Mouse (Mus musculus) stomach, embryonic 15.5 days (tissue): Measurements from ENCODE around the gene Pdia5. TPM values are rescaled to one million over a fixed set of nuclear protein-coding genes. Genes with fewer than 3 reads are reported as not detected.

Experiments used
- ATAC-seq: fragments of 200-750 bp; cut with Nextera tagmentation; 2 replicates; pipeline ENCODE4 v1.8.0; 2017; ENCODE audit warnings: low read depth, moderate number of reproducible peaks, moderate TSS enrichment; ENCODE audit not compliant: insufficient read depth, low FRiP score
- H3K27ac ChIP-seq: fragments of 300-500 bp; sonication (generic); 2 replicates; pipeline ENCODE4 v1.5.1; 2015; ENCODE audit warnings: mild to moderate bottlenecking, inconsistent platforms
- H3K27me3 ChIP-seq: fragments of 300-500 bp; sonication (generic); replicated peaks from 2 replicates; pipeline ENCODE4 v1.6.1; 2015; ENCODE audit warnings: inconsistent platforms
- H3K36me3 ChIP-seq: fragments of 300-500 bp; sonication (generic); 2 replicates; pipeline ENCODE4 v1.6.1; 2015; ENCODE audit warnings: inconsistent platforms
- H3K4me1 ChIP-seq: fragments of 300-500 bp; sonication (generic); 2 replicates; pipeline ENCODE4 v1.6.1; 2015; ENCODE audit warnings: inconsistent platforms
- H3K4me2 ChIP-seq: fragments of 300-500 bp; sonication (generic); 2 replicates; pipeline ENCODE4 v1.6.1; 2015; ENCODE audit warnings: mild to moderate bottlenecking, inconsistent platforms
- H3K4me3 ChIP-seq: fragments of 300-500 bp; sonication (generic); replicated peaks from 2 replicates; pipeline ENCODE4 v1.5.1; 2015; ENCODE audit warnings: inconsistent platforms
- H3K9ac ChIP-seq: fragments of 300-500 bp; sonication (generic); 2 replicates; pipeline ENCODE4 v1.6.1; 2015; ENCODE audit warnings: inconsistent platforms
- H3K9me3 ChIP-seq: fragments of 300-500 bp; sonication (generic); 2 replicates; pipeline ENCODE4 v1.6.1; 2016; ENCODE audit warnings: inconsistent platforms
- WGBS: fragments of 180-500 bp; shearing (Covaris S2); methylation state at CpG from one replicate; pipeline ENCODE4 v1.1.7; 2015; 5-methylcytosine and 5-hydroxymethylcytosine counted together
- microRNA-seq: library from miRNA; unstranded; fragments of <30 nt; microRNA quantifications from one replicate; pipeline ENCODE4, GENCODE M21; 2016
- polyA plus RNA-seq: library from polyadenylated mRNA; unstranded; fragments of >200 nt; fragmentation: Nextera tagmentation; extraction: Ambion mirVana; gene quantifications from 2 replicates; pipeline ENCODE4 v1.2.1, GENCODE M21; 2015

The Pdia5 gene
- polyA plus RNA-seq, 1 experiment from 2014 or later = 53.8 TPM

DNA sequence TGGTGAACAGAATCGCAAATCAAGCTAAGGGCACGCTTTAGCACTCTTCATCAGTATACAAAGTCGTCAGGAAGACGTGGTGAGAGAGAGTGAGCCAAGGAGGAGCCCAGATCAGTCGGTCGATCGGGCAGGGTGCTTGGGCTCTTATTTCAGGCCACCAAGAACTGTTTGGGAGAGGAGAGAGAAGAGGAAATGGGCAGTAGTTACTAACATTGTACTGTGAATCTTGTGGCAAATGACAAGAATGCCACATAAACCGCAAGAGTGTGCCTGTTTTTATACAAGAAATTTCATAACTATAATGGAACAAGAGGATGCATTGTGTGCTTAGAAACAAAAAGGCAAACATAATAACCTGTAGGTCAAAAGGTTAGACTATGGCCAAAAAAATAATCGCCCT is 110.6 kb downstream of the Pdia5 start:
- no peak overlapping the region for H3K27ac ChIP-seq
- H3K4me2 ChIP-seq = no peak overlapping the region
- no peaks in the 10 kb centered on the region for H3K36me3 ChIP-seq
- 76% methylated on average over 9 of the region's 9 CpGs for WGBS
- no peak overlapping the region for H3K9ac ChIP-seq
- no peak overlapping the region for H3K4me3 ChIP-seq
- no peaks in the 10 kb centered on the region for H3K4me1 ChIP-seq
- H3K27me3 ChIP-seq = no peaks in the 10 kb centered on the region
- no peaks in the 10 kb centered on the region for H3K9me3 ChIP-seq
- no peak for ATAC-seq

DNA sequence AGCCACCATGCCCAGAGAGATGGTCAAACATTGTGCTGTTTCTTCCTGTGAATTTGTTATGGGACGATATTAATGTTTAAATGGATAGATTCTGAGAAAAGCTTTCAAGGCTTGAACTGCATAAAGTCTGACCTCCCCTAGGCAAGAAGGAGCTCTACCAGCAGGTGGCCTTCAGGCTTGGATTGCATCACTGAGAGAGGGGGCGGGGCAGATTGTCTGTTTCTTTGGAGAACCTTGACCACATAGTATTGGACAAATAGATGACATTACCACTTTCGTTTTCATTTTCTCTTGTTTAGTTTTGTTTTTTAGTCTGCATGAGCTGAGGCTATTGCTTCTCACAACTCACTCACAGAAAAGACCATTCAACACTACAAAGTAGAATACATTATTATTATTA is 111.3 kb downstream of the Pdia5 start:
- ATAC-seq = no peak
- 81% methylated on average over 3 of the region's 3 CpGs for WGBS
- no peaks in the 10 kb centered on the region for H3K36me3 ChIP-seq
- no peaks in the 10 kb centered on the region for H3K27me3 ChIP-seq
- H3K4me3 ChIP-seq = no peak overlapping the region
- no peaks in the 10 kb centered on the region for H3K4me1 ChIP-seq
- H3K9me3 ChIP-seq = no peaks in the 10 kb centered on the region
- H3K4me2 ChIP-seq = no peak overlapping the region
- no peak overlapping the region for H3K27ac ChIP-seq
- H3K9ac ChIP-seq = no peak overlapping the region

DNA sequence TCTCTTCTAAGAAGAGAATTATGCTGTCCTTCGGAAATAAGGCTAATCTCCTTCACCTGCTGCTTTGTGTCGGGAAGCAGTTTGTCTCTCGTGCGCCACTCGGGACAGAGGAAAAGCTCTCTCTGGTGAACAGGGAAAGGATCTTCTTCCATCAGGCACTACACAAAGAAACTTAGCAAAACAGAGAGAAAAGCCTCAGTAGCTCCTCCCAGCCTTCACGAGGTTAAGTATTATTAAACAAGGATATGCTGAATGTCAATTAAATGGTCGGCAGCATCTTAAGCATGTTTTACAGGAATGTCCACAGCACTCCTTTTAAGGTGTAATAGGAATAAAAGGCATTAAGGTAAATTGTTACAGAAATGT is 126.6 kb downstream of the Pdia5 start:
- Histone ChIP-seq H3K4me2 (peak overlapping the region; percentile 81), H3K9ac (no peak overlapping the region), H3K36me3 (no peaks in the 10 kb centered on the region), H3K4me1 (peaks cover 5% of the 10 kb centered on the region; the same call in 1 of the 2 replicates), H3K4me3 (peak overlapping the region; percentile 93), H3K9me3 (no peaks in the 10 kb centered on the region), H3K27ac (0 out of 2 replicates have a peak overlapping the region, but pooled peaks have one; percentile 33), H3K27me3 (no peaks in the 10 kb centered on the region)
- ATAC-seq = no peak
- WGBS = under 1% methylated on average over 7 of the region's 7 CpGs

DNA sequence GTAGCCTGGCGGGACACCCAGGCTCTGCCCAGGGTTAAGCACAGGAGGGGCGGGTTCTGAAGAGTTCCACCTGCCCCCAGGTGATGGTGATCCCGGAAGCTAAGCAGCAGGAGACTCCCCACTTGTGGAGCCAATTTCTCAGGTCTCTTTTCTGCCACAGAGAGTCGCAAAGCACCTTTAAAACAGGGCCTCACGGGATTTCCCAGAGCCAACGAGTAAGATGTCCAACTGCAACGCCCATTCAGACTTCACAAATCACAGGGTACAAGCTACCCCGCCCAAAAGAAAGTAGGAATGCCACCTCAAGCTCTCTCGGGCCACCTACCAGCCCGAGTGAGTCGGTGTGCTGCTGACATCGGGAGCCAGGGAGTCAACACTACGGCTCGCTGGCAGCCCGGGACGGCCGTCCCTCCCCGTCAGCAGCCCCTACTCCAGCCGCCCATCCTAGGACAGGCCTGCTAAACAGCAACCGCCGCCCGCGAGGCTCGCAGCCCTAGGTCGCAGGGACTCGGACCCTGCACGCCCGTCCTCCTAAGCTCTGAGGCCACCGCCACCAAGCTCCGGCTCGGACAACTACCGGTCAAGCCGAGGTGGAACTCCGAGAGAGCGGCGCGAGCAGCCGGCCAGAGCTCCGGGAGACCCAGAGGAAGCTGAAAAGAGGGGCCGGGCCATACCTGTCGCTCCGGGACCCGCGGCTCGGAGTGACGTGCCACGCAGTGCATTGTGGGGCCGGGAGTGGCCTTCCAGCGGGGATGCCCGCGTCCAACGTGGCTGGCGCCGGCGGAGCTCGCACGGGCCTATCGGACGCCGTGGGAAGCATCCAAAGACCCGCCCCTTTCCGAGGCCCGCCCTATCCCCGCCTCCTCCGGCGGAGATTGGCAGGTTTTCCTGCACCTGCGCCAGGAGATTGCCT is 127.3 kb downstream of the Pdia5 start, which contains the start of gene Sec22a:
Sec22a (minus strand) TSS at position 769 of the 913 bp plus-strand sequence.
- under 1% methylated on average over 67 of the region's 67 CpGs for whole genome bisulfite sequencing
- ATAC-seq = peak; percentile 98

DNA sequence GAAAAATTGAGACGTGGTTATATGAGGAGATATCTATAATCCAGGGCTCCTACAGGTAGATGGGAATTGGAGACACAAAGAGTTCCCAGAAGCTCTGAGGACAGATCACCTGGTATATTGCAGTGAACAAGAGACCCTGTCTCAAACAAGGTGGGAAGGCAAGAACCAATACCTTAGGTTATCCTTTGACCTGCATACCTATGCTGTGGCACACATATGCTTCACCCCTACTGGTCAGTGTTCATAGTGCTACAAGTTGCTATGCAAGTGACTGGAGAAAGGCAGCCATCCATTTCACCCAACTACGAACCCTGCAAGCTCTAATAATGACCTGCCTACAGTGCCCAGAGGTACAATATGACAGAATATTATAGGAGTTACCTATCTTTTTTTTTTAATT is 128.5 kb downstream of the Pdia5 start:
- ATAC-seq = no peak
- Histone ChIP-seq H3K27ac (no peak overlapping the region), H3K4me3 (no peak overlapping the region), H3K9me3 (no peaks in the 10 kb centered on the region), H3K4me2 (no peak overlapping the region), H3K4me1 (peaks cover 5% of the 10 kb centered on the region; the same call in 1 of the 2 replicates), H3K36me3 (no peaks in the 10 kb centered on the region), H3K27me3 (no peaks in the 10 kb centered on the region), H3K9ac (no peak overlapping the region)
- WGBS = 88% methylated on average over 2 of the region's 2 CpGs

More for the DNA sequence above, 127.3 kb downstream of the Pdia5 start, which contains the start of gene Sec22a:
- H3K36me3 ChIP-seq = no peaks in the 10 kb centered on the region
- no peaks in the 10 kb centered on the region for H3K9me3 ChIP-seq
- no peaks in the 10 kb centered on the region for H3K27me3 ChIP-seq
- peak within 1 kb of the TSS; percentile 81 for H3K4me2 ChIP-seq
- H3K27ac ChIP-seq = peak within 1 kb of the TSS; percentile 76
- H3K4me1 ChIP-seq = peaks cover 5% of the 10 kb centered on the region; the same call in 1 of the 2 replicates
- H3K4me3 ChIP-seq = peak within 1 kb of the TSS; percentile 93
- peak within 1 kb of the TSS; percentile 71 for H3K9ac ChIP-seq

DNA sequence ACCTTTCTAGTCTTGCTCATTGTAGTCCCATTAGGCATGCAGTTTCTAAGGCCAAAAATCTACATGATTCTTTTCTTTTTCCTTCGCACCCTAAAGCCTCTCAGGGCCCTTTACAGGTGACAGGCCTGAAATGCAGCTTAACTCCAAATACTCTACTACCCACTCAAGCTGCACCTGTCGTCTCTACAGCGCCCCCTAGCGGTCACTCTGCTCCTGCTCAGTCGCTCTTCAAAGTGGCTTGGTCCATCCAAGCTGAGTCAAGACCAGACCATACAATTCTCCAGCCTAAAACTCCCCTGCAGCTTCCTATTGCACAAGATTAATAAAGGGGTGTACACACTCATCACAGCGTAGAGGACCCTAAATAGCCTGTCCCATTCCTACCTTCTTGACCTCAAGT is 130.1 kb downstream of the Pdia5 start:
- H3K9me3 ChIP-seq = no peaks in the 10 kb centered on the region
- H3K4me1 ChIP-seq = peaks cover 5% of the 10 kb centered on the region; the same call in 1 of the 2 replicates
- no peak overlapping the region for H3K27ac ChIP-seq
- no peak for ATAC-seq
- no peaks in the 10 kb centered on the region for H3K27me3 ChIP-seq
- WGBS = 30% methylated on average over 6 of the region's 6 CpGs
- no peak overlapping the region for H3K4me3 ChIP-seq
- H3K36me3 ChIP-seq = no peaks in the 10 kb centered on the region
- H3K4me2 ChIP-seq = no peak overlapping the region
- no peak overlapping the region for H3K9ac ChIP-seq

DNA sequence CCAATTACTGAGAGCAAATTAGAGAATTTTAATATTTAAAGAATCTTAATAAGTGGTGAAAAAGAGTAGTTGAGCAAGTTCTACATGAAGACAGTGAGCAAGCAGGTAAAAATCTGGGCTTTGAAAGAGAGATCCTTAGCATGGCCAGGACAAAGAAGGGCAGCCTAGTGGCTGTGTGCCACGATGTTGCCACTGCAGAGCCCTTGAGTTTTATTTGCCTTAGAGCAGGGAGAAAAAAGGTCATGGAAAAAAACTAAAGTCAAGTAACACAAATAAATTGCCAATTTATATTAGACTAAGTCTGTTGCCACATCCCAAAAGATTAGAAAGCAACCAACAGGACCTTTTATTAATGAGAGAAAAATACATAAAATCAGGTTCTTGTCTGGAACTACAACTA is 133.2 kb downstream of the Pdia5 start:
- Histone ChIP-seq H3K9ac (no peak overlapping the region), H3K9me3 (no peaks in the 10 kb centered on the region), H3K36me3 (no peaks in the 10 kb centered on the region), H3K4me1 (no peaks in the 10 kb centered on the region), H3K4me3 (no peak overlapping the region), H3K4me2 (no peak overlapping the region), H3K27me3 (no peaks in the 10 kb centered on the region), H3K27ac (no peak overlapping the region)
- no peak for ATAC-seq
- 76% methylated on average over 1 of the region's 1 CpGs for WGBS

Small RNA genes lying within 50 kb of the gene (microRNA-seq; reads per million reads assigned to microRNA genes)
- not detected for gene Gm25548

Other genes with a start within 250 kb of the Pdia5 start
- gene Sec22a, start 127.0 kb downstream of the Pdia5 start, polyA plus RNA-seq = 43.5 and 53.9 TPM in 2 replicates
- 6.6 and 7.0 TPM in 2 replicates for gene Sema5b, start 50.3 kb upstream of the Pdia5 start, polyA plus RNA-seq